Mouse (Mus musculus) gastrocnemius, adult 8-10 months (tissue): ENCODE results near the gene 6430548M08Rik. TPM values are rescaled to one million over a fixed set of nuclear protein-coding genes. Genes with fewer than 3 reads are reported as not detected.

Experiments
- DNase-seq, 2 experiments: peaks; one replicate each; pipeline ENCODE4 v3.0.0; 2022; ENCODE audit warnings: low spot score in 2 of 2
- total RNA-seq, 4 experiments: library from RNA; stranded (reverse); gene quantifications; 2 replicates each; pipeline ENCODE4 v1.2.4; 2022

6430548M08Rik gene
- total RNA-seq, 4 experiments from 2014 or later = 24.5 to 33.0 (median 25.0) TPM

GRCm38 (mm10) chr8:120104721-120105272 is 9.2 kb upstream of the 6430548M08Rik start:
- peak; percentile 63 to 65 for DNase-seq

- peak; percentile 31 to 36 for DNase-seq
Measured at GRCm38 (mm10) chr8:120109149-120109548, 4.8 kb upstream of the 6430548M08Rik start.

- no peak for DNase-seq
Measured at GRCm38 (mm10) chr8:120110966-120111365, 3.0 kb upstream of the 6430548M08Rik start.

- no peak for DNase-seq
Measured at GRCm38 (mm10) chr8:120111382-120111781, 2.6 kb upstream of the 6430548M08Rik start.

GRCm38 (mm10) chr8:120112535-120112934 is 1.4 kb upstream of the 6430548M08Rik start:
- DNase-seq = no peak

GRCm38 (mm10) chr8:120113306-120113705 is 646 bp upstream of the 6430548M08Rik start:
- peak; percentile 31 to 45 for DNase-seq

- peak in 1 of 2 experiments; percentile 28 for DNase-seq
Measured at GRCm38 (mm10) chr8:120114315-120114841, 426 bp downstream of the 6430548M08Rik start.

GRCm38 (mm10) chr8:120116600-120116999 is 2.6 kb downstream of the 6430548M08Rik start:
- no peak for DNase-seq

- no peak for DNase-seq
Measured at GRCm38 (mm10) chr8:120118162-120118561, 4.2 kb downstream of the 6430548M08Rik start.

GRCm38 (mm10) chr8:120118847-120119246 is 4.9 kb downstream of the 6430548M08Rik start:
- no peak for DNase-seq

- DNase-seq = no peak
Measured at GRCm38 (mm10) chr8:120119429-120119828, 5.5 kb downstream of the 6430548M08Rik start.

- no peak for DNase-seq
Measured at GRCm38 (mm10) chr8:120119931-120120330, 6.0 kb downstream of the 6430548M08Rik start.

- no peak for DNase-seq
Measured at GRCm38 (mm10) chr8:120120951-120121350, 7.0 kb downstream of the 6430548M08Rik start.

GRCm38 (mm10) chr8:120124261-120124660 is 10.3 kb downstream of the 6430548M08Rik start:
- DNase-seq = no peak

- no peak for DNase-seq
Measured at GRCm38 (mm10) chr8:120124836-120125389, 11.0 kb downstream of the 6430548M08Rik start.

- DNase-seq = no peak
Measured at GRCm38 (mm10) chr8:120126357-120127161, 12.6 kb downstream of the 6430548M08Rik start.

- no peak for DNase-seq
Measured at GRCm38 (mm10) chr8:120129547-120129946, 15.6 kb downstream of the 6430548M08Rik start.

- DNase-seq = no peak
Measured at GRCm38 (mm10) chr8:120131158-120131557, 17.2 kb downstream of the 6430548M08Rik start.

GRCm38 (mm10) chr8:120133169-120133568 is 19.2 kb downstream of the 6430548M08Rik start:
- DNase-seq = no peak

GRCm38 (mm10) chr8:120135687-120136086 is 21.7 kb downstream of the 6430548M08Rik start:
- DNase-seq = no peak

GRCm38 (mm10) chr8:120136618-120137017 is 22.7 kb downstream of the 6430548M08Rik start:
- peak; percentile 38 to 63 for DNase-seq

GRCm38 (mm10) chr8:120138958-120139357 is 25.0 kb downstream of the 6430548M08Rik start:
- no peak for DNase-seq
